Mouse (Mus musculus) small intestine, adult 2 months (tissue): Measurements from ENCODE around the gene Ak1.

ENCODE experiments used
- CTCF ChIP-seq: fragments of 200-500 bp; IDR thresholded peaks from 2 replicates; pipeline ENCODE4 v1.5.1; 2012; ENCODE audit warnings: low read depth, mild to moderate bottlenecking, control low read depth, inconsistent platforms, low read length, moderate library complexity, mixed read lengths; ENCODE audit not compliant: insufficient replicate concordance, insufficient read length; ENCODE audit errors: extremely low read depth
- POLR2A ChIP-seq: fragments of 200-500 bp; IDR thresholded peaks from 2 replicates; pipeline ENCODE4 v1.6.1; 2012; ENCODE audit warnings: low read depth, mild to moderate bottlenecking, control low read depth, inconsistent platforms, low read length, moderate library complexity

DNA sequence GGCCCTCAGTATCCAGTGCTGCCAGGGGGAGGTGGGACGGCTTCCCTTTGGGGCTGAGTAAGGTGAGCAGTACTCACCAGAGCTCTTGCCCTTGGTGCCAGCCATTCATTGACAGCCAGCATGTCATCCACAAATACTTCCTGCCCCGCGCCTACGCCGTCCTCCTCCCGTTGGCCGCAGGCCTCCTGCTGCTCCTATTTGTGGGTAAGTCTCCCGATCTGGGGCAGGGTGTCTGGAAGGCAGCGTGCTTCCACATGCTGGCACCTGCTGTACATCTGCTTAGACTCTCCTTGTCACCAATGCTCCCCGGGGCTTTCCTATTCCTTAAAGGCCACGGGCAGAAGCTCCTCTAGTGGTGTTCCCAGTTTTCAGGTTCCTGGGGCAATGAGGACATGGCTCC, 49.4 kb upstream of the Ak1 start:
- TF ChIP-seq POLR2A (no peak), CTCF (no peak)
